Mouse (Mus musculus) lung, adult 2 months (tissue): ENCODE data around the gene Il6.
"Not testable (repeated sequence)": the region's sequence is repeated elsewhere in the genome, so short reads cannot be mapped to it uniquely, and the experiment has no call there.

ENCODE experiments used
- CTCF ChIP-seq: fragments of 200-500 bp; IDR thresholded peaks from 2 replicates; pipeline ENCODE4 v1.5.1; 2011; ENCODE audit warnings: mild to moderate bottlenecking, low read length, control low read depth; ENCODE audit not compliant: insufficient read depth
- POLR2A ChIP-seq: fragments of 200-500 bp; IDR thresholded peaks from 2 replicates; pipeline ENCODE4 v1.6.1; 2011; ENCODE audit warnings: low read depth, mild to moderate bottlenecking, control low read depth, low read length, borderline replicate concordance; ENCODE audit errors: extremely low read depth

DNA sequence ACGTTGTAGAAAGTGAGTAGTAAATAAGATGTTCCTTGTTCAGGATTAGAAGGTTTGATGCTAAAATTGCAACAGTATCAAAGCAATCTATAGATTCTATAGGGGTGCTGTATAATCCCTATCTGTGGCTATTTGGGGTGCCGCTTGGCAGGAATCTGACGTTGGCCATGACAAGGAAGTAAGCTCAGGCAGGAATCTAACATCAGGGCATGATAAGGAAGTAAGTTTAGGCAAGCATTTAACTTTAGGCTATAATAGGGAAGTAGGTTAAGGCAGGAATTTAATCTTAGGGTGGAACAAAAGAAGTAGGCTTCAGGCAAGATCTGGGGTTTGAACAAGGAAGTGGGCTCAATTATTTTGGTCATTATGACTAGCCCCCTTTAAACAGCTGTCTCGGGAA is 22.9 kb downstream of the Il6 start:
- not testable (repeated sequence) for TF ChIP-seq CTCF, POLR2A
